Mouse (Mus musculus): ENCODE results near the gene Mipep.

DNA sequence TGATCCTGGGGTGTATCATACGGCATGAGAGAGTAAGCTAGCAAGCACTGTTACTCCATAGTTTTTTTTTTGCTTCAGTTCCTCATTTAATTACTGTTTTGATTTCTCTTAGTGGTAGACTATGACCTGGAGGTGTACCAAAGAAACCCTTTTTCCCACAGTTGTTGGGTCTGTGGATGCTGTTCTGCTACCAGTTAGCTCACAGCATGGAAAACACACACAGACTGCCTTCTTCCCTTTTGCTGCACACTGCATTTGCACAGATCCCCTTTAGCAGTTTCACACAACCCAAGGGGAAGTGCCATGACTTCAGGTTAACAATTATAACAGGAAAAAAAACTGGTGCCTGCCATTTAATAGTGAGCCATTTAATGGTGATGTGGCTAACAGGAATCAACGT, 45.7 kb downstream of the Mipep start:
- TF ChIP-seq CTCF (IDR thresholded peaks at IDR 0.05; ENCODE audit: low read depth, low read length) (no peak), POLR2A (IDR thresholded peaks at IDR 0.05; ENCODE audit: borderline replicate concordance, low read depth, low read length) (no peak)

Data from bone marrow macrophage, adult 2 months (primary cell).